Mouse (Mus musculus) layer of hippocampus, postnatal 36 days (tissue): ENCODE measurements around the gene Grsf1. TPM values are rescaled to one million over a fixed set of nuclear protein-coding genes. Genes with fewer than 3 reads are reported as not detected.

Experiments
- DNase-seq, 2 experiments: peaks; one replicate each; pipeline ENCODE4 v3.0.0; 2022
- total RNA-seq, 2 experiments: library from RNA; stranded (reverse); gene quantifications; 2 replicates each; pipeline ENCODE4 v1.2.3; 2021

Gene Grsf1
- total RNA-seq, 2 experiments from 2014 or later: 85.3 to 97.2 TPM

DNA sequence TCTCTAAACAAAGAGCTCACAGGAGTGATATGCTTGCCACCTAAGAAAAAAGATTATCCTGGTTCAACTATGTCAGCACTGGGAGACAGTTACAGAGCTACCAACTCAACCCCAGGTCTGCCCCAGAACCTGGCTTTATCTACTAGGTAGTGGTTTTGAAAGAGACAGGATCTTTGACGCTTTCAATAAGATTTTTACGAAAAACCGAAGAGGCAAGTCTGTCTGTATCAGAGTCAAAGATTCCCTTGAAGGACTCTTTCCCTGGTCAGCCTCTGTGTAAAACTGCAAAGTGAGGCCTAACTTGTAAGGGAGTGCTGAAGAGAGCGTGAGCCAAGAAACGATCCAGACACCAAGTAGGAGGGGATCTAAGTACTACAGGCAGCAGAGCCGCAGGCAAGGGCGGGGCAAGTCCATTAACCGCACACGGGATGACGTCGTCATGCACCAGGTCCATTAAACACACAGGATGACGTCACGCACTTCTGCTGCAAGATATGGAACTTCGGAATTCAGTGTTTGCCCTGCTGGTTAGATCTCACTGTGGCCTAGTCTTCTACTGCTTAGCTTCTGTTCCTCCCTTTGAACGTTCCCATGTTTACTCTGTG is 12.7 kb upstream of the Grsf1 start:
- no peak for DNase-seq

DNA sequence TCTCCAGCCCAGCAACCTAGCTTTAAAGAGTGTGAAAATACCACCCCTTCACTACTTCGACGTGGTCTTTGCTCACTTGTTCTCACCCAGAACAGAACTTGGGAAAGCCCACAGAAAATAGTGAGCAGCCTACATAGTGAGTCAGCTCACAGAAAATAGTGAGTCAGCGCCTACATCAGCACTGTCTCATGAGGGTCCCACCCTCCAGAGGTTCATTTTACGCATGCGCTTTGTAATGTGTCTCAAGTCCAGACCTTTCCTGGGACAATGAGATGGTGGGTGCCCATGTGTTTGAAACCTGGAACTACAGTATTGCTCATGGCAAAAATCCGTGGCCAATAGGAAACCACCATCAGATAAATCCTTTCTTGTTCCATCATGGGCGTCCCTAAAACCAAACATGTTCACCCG is 12.0 kb upstream of the Grsf1 start:
- DNase-seq: no peak

DNA sequence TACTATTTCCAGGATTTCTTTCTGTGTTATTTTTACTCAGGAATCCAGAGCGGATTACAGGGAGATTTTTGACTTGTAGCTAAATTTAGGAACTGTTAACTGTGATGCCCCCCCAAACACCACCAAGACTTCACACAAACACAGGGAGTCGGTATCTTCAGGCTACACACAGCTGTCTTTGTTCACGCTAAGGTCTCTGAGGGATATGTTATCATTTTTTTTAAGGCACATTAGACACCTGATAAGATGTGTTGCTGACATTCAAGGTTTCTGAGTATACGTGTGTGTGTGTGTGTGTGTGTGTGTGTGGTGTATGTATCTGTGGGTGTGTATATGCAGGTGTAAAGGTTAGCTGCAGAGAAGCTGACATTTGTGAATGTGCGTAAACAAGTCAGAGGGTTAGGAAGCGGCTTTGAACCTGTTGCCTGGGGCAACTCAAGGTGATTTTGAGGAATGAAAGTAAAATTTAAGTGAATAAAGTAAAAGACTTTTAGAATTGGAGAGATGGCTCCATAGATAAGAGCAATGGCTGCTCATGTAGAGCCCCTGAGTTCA is 9.9 kb upstream of the Grsf1 start:
- DNase-seq: no peak

DNA sequence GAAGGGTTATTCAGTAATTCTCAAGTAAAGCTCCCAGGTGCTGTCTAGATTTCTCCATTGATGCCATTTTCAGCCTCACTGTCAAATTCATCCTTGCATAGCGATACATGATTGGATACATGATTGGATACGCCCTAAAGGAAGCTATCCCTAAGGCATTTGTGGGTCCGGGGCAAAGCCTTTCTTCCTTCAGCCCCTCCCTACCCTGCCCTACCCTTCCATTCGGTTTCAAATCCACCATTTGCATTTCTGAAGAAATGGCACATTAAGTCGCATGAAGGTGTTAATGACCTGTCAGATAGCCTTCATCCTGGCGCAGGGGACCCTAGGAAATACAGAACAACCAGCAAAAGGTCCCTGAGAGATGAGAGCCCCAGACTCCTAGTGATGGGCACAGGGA is 9.3 kb upstream of the Grsf1 start:
- no peak for DNase-seq

DNA sequence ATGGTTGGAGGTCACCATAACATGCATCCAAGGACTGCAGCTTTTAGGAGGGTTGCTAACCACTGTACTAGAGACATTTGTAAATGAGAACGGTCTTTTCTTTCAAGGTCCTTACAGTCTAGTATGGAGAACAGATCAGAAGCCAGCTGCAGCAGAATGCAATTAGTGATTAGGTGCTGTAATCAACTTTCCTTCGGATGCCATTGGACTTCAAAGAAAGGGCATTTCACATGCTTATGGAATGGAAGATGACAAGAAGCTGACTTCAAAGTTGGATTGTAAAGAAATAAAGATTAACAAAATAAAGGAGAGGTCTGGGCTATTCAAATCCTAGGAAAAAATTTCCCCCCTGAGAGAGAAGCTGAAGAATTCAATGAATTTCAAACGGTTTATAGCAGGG is 8.3 kb upstream of the Grsf1 start:
- DNase-seq: no peak

DNA sequence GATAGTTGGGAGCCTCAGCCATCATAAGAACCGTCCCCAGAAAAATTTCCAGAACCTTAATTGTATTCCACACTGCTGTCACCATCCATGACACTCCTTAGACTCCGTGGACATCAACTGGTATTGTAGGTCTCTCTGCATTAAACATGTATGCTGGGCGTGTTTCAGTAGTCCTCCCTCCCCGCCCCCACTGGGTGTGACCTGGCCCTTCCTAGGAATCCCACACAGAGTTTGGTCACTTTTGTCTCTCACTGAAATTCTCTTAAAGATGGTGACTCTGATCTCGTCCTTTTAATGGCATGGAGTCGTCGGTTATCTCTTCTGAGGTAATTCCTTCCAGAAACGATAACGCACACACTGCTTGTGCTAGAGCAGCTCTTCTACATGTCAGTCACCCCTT is 7.7 kb upstream of the Grsf1 start:
- no peak for DNase-seq

DNA sequence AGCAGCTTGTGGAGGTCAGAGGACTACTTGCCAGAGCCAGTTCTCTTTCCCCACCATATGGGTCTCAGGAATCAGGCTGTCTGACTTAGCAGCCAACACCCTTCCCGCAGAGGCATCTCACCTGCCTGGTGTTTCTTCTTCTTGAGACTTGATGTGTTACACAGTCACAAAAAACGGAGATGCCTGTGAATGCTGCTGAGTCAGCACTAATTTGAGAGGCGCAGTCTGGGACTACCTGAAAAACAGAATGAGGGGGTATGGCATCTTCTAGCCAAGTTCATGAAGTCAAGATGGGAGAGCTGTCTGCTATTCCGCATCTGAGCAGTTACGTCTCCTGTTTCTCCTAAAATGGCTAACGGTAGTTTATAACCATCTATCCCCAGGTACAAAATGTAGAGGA is 4.6 kb upstream of the Grsf1 start:
- DNase-seq: no peak

DNA sequence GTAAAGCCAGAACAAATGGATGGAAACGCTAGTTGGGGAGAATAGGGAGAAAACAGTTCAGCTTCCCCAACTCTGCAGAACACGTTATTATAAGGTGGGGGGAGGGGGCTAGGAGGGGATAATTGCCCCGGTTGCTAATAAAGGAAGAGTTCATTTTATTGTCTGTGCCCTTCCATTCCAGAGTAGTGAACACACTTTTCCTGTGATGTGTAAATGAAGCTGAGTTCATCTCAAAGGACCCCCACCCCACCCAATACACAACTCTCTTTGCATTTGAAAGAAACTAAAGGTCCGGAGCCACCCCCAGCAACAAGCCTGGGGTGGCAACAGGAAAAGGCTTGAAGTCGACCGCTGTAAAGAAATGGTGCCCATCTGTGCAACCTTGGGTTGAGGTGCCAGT is 3.4 kb upstream of the Grsf1 start:
- no peak for DNase-seq

DNA sequence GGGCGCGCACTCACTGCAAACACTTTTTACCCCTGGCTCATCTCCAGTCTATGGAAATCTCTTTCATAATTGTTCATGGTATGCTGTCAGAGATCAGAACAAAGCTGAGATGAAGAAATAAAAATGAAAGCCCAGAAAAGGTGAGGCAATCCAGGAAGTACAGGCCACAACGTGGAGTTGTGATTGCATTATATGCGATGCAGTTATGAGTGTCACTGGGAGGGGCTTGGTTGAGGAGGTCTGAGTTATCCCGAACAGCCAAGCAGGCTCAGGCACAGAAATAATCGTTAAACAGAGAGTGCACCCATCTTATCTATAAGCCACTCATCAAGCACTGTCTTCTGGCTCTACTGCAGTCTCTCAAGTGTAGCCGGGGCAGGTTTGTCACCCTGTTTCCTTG is 3.0 kb upstream of the Grsf1 start:
- DNase-seq: no peak

DNA sequence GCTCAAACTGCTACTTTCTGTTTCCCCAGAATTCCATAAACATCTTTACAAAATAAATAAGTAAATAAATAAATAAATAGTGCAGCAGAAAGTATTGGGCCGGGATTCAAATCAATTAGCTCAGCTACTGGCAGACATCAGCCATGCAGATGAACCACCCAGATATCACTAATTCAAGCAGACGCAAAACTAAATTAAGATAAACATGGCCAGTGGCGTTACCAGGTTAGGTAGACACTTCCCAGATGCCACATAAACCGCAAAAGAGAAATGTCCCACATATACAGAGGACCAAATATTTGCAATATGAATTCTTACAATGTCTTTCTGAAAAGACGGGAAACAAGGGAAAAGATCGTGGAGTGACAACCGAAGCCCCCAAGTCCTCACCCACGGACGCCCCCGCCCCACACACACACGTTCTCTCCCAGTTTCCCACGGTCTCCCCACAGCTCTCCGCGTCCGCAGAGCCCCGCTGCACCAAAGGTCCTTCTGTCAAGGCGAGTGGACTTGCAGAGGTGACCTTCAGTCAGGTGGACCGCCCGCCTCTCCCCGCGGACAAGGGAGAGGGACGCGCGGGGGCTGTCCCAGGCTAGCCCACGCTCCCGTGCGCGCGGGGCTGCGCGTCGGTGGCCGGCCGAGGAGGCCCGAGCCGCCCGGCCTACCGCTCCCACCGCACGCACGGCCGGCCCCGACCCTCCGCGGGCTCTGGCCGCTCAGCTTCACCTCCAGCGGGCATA is 1.1 kb downstream of the Grsf1 start:
- no peak for DNase-seq

DNA sequence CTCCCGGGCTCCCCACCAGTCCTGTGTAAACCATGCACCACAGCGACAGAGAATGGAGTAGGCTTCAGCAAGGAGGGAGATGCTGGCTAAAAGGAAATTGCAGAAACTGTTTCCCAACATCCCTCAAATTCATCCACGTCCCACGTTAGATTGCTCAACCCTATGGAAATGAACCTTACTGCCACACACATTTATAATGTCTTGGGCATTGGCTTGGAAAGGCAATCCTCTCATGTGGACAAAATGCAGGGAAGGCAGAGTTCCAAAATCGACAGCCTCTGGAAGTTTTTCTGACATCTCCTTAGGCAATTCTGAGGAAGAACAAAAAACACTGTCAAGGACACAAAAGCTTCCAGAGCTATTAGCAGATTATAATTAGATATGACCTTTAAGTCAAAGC is 12.1 kb downstream of the Grsf1 start:
- no peak for DNase-seq

DNA sequence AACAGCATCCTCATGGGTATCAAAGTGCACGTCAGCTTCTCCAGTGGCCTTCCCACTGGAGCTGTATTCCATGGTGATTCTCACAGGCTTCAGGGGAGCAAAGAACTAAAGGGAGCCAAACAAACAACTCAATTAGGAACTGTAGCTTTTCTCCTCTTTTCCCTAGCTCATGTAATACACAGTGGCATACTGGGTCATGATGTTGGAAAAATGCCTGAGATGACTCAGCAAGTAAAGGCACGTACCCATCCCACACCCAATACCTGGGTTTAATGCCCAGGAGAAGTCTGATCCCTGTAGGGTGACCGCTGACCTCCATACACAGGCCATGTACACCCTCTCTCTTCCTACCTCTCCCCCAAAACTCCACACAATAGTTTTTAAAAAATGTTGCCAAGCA is 12.8 kb downstream of the Grsf1 start:
- DNase-seq: no peak

DNA sequence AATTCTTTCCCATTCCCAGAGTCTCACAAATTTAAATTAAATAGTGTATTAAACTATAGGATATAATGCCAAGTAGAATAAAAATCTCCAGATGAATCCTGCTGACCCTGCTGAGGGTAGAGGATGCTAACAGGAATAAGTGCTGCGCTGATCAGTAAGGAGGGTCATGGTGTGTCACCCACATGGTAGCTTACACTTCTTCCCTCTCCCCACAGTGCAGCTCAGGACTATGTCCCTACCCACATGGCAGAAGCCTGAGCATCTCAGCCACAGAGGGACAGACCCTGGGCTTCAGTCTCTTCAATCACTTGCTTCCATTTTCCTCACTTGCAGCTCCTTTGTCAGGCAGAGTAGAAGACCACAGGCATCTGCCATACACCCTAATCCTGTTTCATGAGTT is 18.1 kb downstream of the Grsf1 start:
- no peak for DNase-seq

DNA sequence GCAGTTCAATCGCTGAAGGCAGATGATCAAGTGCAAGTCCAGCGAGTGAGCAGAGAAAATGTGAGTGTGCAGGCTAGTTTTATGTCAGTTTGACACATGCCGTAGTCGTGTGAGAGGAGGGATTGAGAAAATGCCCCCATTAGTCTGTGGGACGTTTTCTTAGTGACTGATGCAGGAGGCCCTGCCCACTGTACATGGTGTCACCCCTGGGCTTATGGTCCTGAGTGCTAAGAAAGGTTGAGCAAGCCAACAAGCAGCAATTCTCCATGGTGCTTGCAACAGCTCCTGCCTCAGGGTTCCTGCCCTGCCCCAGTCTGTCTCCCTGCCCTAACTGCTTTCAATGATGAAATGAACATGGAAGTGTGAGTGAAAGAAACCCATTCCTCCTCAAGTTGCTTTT is 23.4 kb downstream of the Grsf1 start:
- DNase-seq: no peak

DNA sequence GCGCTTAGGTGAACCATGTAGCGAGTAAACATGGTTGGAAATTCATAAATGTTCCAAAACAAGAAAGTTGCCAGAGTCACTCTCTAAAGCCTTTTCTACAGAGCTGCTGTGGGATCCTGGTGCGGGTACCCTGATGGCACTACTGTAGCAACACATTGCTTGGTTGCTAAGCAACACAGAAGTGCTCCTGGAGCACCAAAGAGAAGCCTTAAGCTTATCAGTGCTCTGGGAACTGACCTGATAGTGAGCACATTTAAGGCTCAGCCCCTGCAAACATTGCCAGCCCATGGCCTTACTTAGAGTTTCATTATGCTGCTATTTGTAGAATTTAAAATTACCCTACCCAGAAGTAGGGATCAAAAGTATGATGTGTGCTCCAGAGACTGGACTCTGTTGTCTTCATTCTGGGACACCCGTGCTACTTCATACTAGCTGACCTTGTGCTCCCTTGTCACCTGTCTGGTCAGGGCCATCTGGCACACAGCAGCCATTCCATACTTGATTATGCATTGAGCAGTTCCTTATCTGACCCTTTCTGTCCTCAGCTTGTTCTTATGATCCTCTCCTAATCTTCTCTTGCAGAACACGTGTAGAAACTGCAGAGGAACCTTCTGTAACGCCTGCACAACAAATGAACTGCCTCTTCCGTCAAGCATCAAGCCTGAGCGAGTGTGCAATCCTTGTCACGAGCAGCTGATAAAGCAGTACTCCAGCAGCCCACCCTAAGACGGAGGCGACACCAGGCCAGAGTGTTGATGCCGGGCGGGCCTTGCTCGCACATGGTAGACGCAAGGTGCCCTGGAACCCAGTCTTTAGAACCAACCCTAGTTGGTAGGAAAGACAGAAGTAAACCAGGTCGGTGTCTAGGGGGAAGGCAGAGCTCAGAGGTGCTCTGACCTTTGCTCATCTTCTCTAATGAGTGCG is 26.5 kb downstream of the Grsf1 start:
- DNase-seq: no peak

DNA sequence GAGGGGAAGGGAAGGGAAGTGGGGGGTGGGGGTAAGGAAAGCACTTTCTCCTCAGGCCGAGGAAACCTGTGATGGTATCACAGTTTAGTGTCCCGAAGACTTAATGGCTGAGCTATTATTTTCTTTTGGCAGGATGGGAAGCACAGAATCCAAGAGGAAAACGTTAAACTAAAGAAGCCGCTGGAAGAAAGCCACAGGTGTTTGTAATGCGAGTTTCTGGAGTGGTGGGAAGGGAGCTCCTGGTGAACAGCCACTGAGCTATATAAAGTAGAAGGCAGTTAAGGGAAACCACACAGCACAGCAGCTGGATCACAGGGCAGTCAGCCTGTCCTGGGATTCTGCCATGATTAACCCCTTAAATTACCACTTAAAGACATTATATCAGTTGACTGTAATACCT is 30.6 kb downstream of the Grsf1 start:
- DNase-seq: no peak

DNA sequence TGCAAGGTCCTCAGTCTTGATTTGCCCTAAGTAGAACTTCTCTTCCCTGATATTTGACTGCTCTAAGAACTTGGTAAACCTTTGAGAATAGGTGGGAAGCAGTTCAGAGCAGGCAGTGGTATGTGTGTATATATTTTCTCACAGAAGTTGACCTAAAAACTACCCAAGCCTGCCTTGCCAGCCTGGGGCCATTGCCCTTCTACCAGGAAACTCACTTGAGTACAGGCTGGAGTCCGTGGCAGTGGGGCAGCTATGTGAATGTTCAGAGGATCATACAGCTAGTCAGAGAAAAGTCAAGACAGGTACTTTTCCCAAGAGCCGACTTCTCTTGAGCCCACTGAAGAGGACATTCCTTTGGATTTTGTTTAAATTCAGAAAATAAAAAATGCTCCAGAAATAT is 31.1 kb downstream of the Grsf1 start:
- DNase-seq: no peak

DNA sequence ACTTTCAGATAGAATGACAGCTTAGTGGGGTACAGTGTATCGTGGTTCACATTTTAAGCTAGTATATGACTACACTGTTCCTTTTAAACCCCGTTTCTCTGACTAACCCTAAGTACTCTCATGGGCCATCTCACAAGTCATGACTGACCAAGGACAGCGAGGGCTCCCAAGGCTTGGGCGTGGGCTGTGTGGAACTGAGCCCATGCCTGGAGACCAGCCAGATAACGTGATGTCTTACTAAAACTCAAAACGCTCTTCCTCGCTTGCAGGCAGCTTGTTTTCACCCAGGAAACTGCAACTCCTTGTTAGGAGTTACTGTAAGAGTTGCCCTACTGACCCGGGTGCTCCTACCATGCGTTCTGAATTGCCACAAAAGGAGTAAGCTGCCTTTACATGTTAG is 32.5 kb downstream of the Grsf1 start:
- no peak for DNase-seq

DNA sequence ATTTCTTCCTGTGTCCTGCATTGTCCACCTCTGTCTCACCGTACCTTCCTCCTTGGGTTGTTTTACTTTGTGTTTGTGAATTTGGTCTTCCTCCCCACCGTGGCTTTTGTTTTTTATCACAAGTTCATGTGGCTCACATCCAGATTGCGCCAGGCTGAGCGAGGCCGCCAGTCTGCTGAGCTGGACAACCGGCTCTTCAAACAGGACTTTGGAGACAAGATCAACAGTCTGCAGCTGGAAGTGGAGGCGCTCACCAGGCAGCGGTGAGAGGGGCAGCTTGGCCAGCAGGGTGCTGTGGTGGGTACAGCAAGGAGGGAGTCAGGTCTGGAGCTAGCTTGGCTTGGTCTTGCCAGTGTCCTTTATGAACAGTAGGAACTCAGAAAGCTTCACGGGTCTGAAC is 33.2 kb downstream of the Grsf1 start:
- DNase-seq: no peak

DNA sequence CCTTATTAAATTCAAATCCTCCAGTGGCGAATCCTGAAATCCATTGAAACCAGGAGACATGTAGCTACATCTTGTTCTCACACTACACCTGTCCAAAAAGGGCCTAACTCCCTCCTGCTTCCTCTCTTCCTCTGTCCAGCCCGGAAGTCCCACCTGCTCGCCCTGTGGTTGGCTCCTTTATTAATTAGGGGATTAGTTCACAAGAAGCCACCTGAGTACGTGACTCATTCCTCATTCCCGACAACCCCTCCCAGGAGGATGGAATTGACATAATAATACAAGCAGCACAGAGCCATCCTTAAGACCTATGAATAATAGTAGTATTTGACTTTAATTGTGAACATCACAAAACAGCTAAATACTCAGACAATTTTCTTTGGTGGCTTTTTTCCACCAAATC is 41.9 kb downstream of the Grsf1 start:
- no peak for DNase-seq

DNA sequence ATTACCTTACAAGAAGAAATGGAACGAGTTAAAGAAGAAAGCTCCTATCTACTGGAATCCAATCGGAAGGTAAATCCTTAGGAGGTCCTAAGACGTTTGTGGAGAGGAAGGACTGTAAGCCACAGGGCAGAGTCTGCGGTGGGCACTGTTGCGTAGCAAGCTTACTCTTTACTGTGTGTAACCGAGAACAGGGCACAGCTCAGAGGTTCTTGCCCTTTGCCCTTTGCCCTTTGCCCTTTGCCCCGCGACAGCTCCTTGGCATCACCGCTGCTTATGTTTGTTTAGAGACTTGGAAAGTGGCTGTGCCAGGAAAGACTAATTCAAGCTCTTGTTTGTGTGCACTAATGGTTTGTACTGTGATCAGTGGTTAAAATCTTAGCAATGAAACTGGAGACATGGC is 43.5 kb downstream of the Grsf1 start:
- no peak for DNase-seq

DNA sequence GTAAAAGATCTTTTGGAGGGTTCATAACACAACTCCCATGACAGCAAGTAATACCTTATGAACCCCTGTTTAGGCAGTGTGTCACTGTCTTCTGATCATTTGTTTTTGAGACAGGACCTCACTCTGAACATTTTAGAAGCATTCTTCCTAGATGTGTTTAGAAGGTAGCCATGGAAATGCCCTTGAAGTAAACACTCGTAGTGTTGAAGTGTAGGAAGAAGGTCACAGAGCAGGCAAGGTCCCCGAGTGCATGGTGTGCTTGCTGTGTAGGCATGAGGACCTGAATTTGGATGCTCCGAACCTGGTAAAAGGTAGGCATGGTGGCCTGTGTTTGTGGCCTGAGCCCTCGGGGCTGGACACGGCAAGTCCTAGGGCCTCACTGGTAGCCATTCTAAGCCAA is 44.4 kb downstream of the Grsf1 start:
- DNase-seq: no peak

DNA sequence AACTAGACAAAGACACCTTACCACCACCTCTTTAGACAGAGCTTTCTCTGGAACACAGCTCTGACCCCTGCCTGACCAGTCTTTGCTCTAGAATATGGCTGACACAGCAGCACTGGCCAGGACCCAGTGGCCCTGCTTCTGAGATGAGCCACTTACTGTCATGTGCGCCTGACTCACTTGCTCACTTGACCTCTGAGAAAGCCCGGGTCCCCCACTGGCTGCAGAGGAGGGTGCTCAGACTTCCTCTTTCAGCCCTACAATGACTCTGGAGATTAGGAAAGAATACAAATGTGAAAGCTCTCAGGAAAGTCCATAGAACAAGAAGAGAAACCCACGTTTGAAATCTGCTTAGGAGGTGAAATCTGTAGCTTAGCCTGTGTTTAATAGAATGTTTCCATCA is 45.1 kb downstream of the Grsf1 start:
- no peak for DNase-seq
